Mouse (Mus musculus) c-Kit-positive CD71-positive TER-119-negative erythroid progenitor cells, embryonic 14.5 days (primary cell): ENCODE results near the gene Zdhhc4.

Source experiments
- DNase-seq: peaks from one replicate; pipeline ENCODE4 v3.0.0-alpha.2; 2013; ENCODE audit warnings: low read depth

The Zdhhc4 gene

GRCm38 (mm10) chr5:143272540-143273330, 56.3 kb downstream of the Zdhhc4 start:
- DNase-seq, result no peak

- DNase-seq, result no peak
Observed at GRCm38 (mm10) chr5:143272108-143272507, 56.9 kb downstream of the Zdhhc4 start.

GRCm38 (mm10) chr5:143271642-143272041, 57.4 kb downstream of the Zdhhc4 start:
- DNase-seq, result no peak

GRCm38 (mm10) chr5:143270151-143270519, 58.9 kb downstream of the Zdhhc4 start:
- no peak for DNase-seq

- no peak for DNase-seq
Observed at GRCm38 (mm10) chr5:143269363-143270150, 59.5 kb downstream of the Zdhhc4 start, which contains the start of gene Zfp316. Gene Zfp316, minus strand, starts transcription at chr5:143270022.

- DNase-seq, result no peak
Observed at GRCm38 (mm10) chr5:143268985-143269362, 60.1 kb downstream of the Zdhhc4 start.

- no peak for DNase-seq
Observed at GRCm38 (mm10) chr5:143266794-143267193, 62.3 kb downstream of the Zdhhc4 start.
